Mouse (Mus musculus): ENCODE results near the gene Fsip1. TPM values are rescaled to one million over a fixed set of nuclear protein-coding genes. Genes with fewer than 3 reads are reported as not detected.

Gene Fsip1
- polyA plus RNA-seq, 1 experiment from 2014 or later = 3.5 TPM

Other genes with a start within 250 kb of the Fsip1 start
- 39.9 and 46.1 TPM in 2 replicates for gene Thbs1, start 145.1 kb downstream of the Fsip1 start, polyA plus RNA-seq (2014; fragmentation: Nextera tagmentation; extraction: Ambion mirVana)
- 0.59 and 0.82 TPM in 2 replicates for gene Gpr176, start 116.5 kb upstream of the Fsip1 start, polyA plus RNA-seq (2014; fragmentation: Nextera tagmentation; extraction: Ambion mirVana)
- gene Eif2ak4, start 131.7 kb upstream of the Fsip1 start, polyA plus RNA-seq (2014; fragmentation: Nextera tagmentation; extraction: Ambion mirVana) = 11.0 and 11.7 TPM in 2 replicates
- 304 and 306 TPM in 2 replicates for gene Srp14, start 222.7 kb upstream of the Fsip1 start, polyA plus RNA-seq (2014; fragmentation: Nextera tagmentation; extraction: Ambion mirVana)